Mouse (Mus musculus): ENCODE measurements around the gene Zdhhc5.

DNA sequence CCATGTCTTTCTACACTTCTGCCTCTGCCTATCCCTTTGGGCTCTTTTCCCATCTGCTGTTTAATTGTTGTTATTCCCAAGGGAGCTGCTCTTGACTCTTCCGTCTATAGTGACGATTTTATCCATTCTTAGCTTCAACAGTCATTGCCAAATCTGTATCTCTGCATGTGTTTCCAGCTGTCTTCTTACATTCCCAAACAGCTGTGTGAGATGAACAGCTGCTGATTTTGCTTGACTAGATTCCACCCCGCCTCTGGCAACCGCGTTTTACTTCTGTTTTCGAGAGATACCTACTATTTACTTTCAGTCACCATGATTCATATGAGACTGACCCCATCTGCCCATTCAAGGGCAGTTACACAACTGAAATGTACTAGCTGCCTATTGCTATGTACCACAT lies 35.1 kb upstream of the Zdhhc5 start:
- no peak for TF ChIP-seq POLR2A (IDR thresholded peaks at IDR 0.05; ENCODE audit: low read depth, low read length)
- TF ChIP-seq CTCF (conservative IDR thresholded peaks at IDR 0.05; ENCODE audit: insufficient read depth, insufficient read length, low read depth, low read length) = no peak
